Mouse (Mus musculus) layer of hippocampus, adult 11-12 months (tissue): ENCODE measurements around the gene Prl8a8.

ENCODE experiments used
- DNase-seq: peaks from one replicate; pipeline ENCODE4 v3.0.0; 2022; ENCODE audit warnings: low spot score

Gene Prl8a8

GRCm38 (mm10) chr13:27513117-27513516 is at the start of gene Prl8a8:
TSS of gene Prl8a8 (minus strand) at chr13:27513217.
- no peak for DNase-seq

- no peak for DNase-seq
Observed at GRCm38 (mm10) chr13:27553336-27553735, 40.3 kb upstream of the Prl8a8 start.

- no peak for DNase-seq
Observed at GRCm38 (mm10) chr13:27523156-27523555, 10.1 kb upstream of the Prl8a8 start.

- no peak for DNase-seq
Observed at GRCm38 (mm10) chr13:27507645-27508044, 5.4 kb downstream of the Prl8a8 start.
